Mouse (Mus musculus): ENCODE results near the gene Fam71f1. TPM values are rescaled to one million over a fixed set of nuclear protein-coding genes. Genes with fewer than 3 reads are reported as not detected.

The Fam71f1 gene
- polyA plus RNA-seq, 1 experiment from 2014 or later, result 0.15 TPM

- WGBS, result 74% methylated on average over 7 of the region's 7 CpGs
- no peak for ATAC-seq (ENCODE audit: insufficient number of reproducible peaks, insufficient read depth, low FRiP score, low read depth)
- no peak overlapping the region for H3K9ac ChIP-seq (ENCODE audit: low read length)
These were observed 32.1 kb upstream of the Fam71f1 start for GRCm38 (mm10) chr6:29286870-29287269.

GRCm38 (mm10) chr6:29287481-29287880 is 31.5 kb upstream of the Fam71f1 start:
- H3K36me3 ChIP-seq (ENCODE audit: control insufficient read depth, insufficient read depth, low read length), result no peaks in the 10 kb centered on the region
- no peaks in the 10 kb centered on the region for H3K9me3 ChIP-seq (ENCODE audit: control insufficient read depth, low read length)
- no peak overlapping the region for H3K27ac ChIP-seq (replicated peaks in 1 of 2; ENCODE audit: control insufficient read depth in 1 of 2, insufficient read depth in 1 of 2, low read depth in 2 of 2, low read length in 2 of 2)
- no peaks in the 10 kb centered on the region for H3K4me1 ChIP-seq (ENCODE audit: control insufficient read depth in 2 of 2, insufficient read depth in 2 of 2, low read length in 2 of 2)
- H3K4me2 ChIP-seq (ENCODE audit: low read length), result no peak overlapping the region
- H3K4me3 ChIP-seq (ENCODE audit: control insufficient read depth in 1 of 2, insufficient read depth in 1 of 2, low read depth in 1 of 2, low read length in 2 of 2), result no peak overlapping the region
- H3K27me3 ChIP-seq (ENCODE audit: control insufficient read depth, insufficient read depth, low read length), result no peaks in the 10 kb centered on the region; the same call in 1 of the 2 replicates
- H3K9ac ChIP-seq (ENCODE audit: low read length), result no peak overlapping the region
- ATAC-seq (ENCODE audit: insufficient number of reproducible peaks, insufficient read depth, low FRiP score, low read depth), result no peak
- 52% methylated on average over 6 of the region's 6 CpGs for WGBS

More at GRCm38 (mm10) chr6:29286870-29287269, 32.1 kb upstream of the Fam71f1 start:
- no peaks in the 10 kb centered on the region for H3K9me3 ChIP-seq (ENCODE audit: control insufficient read depth, low read length)
- no peak overlapping the region for H3K4me2 ChIP-seq (ENCODE audit: low read length)
- H3K4me3 ChIP-seq (ENCODE audit: control insufficient read depth in 1 of 2, insufficient read depth in 1 of 2, low read depth in 1 of 2, low read length in 2 of 2), result no peak overlapping the region
- no peaks in the 10 kb centered on the region for H3K36me3 ChIP-seq (ENCODE audit: control insufficient read depth, insufficient read depth, low read length)
- no peaks in the 10 kb centered on the region; the same call in 1 of the 2 replicates for H3K27me3 ChIP-seq (ENCODE audit: control insufficient read depth, insufficient read depth, low read length)
- H3K27ac ChIP-seq (replicated peaks in 1 of 2; ENCODE audit: control insufficient read depth in 1 of 2, insufficient read depth in 1 of 2, low read depth in 2 of 2, low read length in 2 of 2), result no peak overlapping the region
- no peaks in the 10 kb centered on the region for H3K4me1 ChIP-seq (ENCODE audit: control insufficient read depth in 2 of 2, insufficient read depth in 2 of 2, low read length in 2 of 2)

- Histone ChIP-seq H3K4me2 (ENCODE audit: low read length) (no peak overlapping the region), H3K9me3 (ENCODE audit: control insufficient read depth, low read length) (no peaks in the 10 kb centered on the region), H3K9ac (ENCODE audit: low read length) (no peak overlapping the region), H3K4me1 (ENCODE audit: control insufficient read depth in 2 of 2, insufficient read depth in 2 of 2, low read length in 2 of 2) (no peaks in the 10 kb centered on the region), H3K27me3 (ENCODE audit: control insufficient read depth, insufficient read depth, low read length) (no peaks in the 10 kb centered on the region; the same call in 1 of the 2 replicates), H3K36me3 (ENCODE audit: control insufficient read depth, insufficient read depth, low read length) (no peaks in the 10 kb centered on the region), H3K27ac (replicated peaks in 1 of 2; ENCODE audit: control insufficient read depth in 1 of 2, insufficient read depth in 1 of 2, low read depth in 2 of 2, low read length in 2 of 2) (no peak overlapping the region), H3K4me3 (ENCODE audit: control insufficient read depth in 1 of 2, insufficient read depth in 1 of 2, low read depth in 1 of 2, low read length in 2 of 2) (no peak overlapping the region)
- no peak for ATAC-seq (ENCODE audit: insufficient number of reproducible peaks, insufficient read depth, low FRiP score, low read depth)
- WGBS, result 68% methylated on average over 5 of the region's 5 CpGs
These were observed 31.0 kb upstream of the Fam71f1 start for GRCm38 (mm10) chr6:29287944-29288343.

- Histone ChIP-seq H3K27me3 (ENCODE audit: control insufficient read depth, insufficient read depth, low read length) (no peaks in the 10 kb centered on the region; the same call in 1 of the 2 replicates), H3K9ac (ENCODE audit: low read length) (no peak overlapping the region), H3K4me1 (ENCODE audit: control insufficient read depth in 2 of 2, insufficient read depth in 2 of 2, low read length in 2 of 2) (no peaks in the 10 kb centered on the region), H3K4me3 (ENCODE audit: control insufficient read depth in 1 of 2, insufficient read depth in 1 of 2, low read depth in 1 of 2, low read length in 2 of 2) (no peak overlapping the region), H3K9me3 (ENCODE audit: control insufficient read depth, low read length) (no peaks in the 10 kb centered on the region), H3K27ac (replicated peaks in 1 of 2; ENCODE audit: control insufficient read depth in 1 of 2, insufficient read depth in 1 of 2, low read depth in 2 of 2, low read length in 2 of 2) (no peak overlapping the region), H3K36me3 (ENCODE audit: control insufficient read depth, insufficient read depth, low read length) (no peaks in the 10 kb centered on the region), H3K4me2 (ENCODE audit: low read length) (no peak overlapping the region)
- no peak for ATAC-seq (ENCODE audit: insufficient number of reproducible peaks, insufficient read depth, low FRiP score, low read depth)
- 59% methylated on average over 6 of the region's 6 CpGs for WGBS
These were observed 30.3 kb upstream of the Fam71f1 start for GRCm38 (mm10) chr6:29288651-29289050.

- Histone ChIP-seq H3K4me1 (ENCODE audit: control insufficient read depth in 2 of 2, insufficient read depth in 2 of 2, low read length in 2 of 2) (no peaks in the 10 kb centered on the region), H3K9ac (ENCODE audit: low read length) (no peak overlapping the region), H3K4me2 (ENCODE audit: low read length) (no peak overlapping the region), H3K4me3 (ENCODE audit: control insufficient read depth in 1 of 2, insufficient read depth in 1 of 2, low read depth in 1 of 2, low read length in 2 of 2) (no peak overlapping the region), H3K27me3 (ENCODE audit: control insufficient read depth, insufficient read depth, low read length) (no peaks in the 10 kb centered on the region), H3K9me3 (ENCODE audit: control insufficient read depth, low read length) (no peaks in the 10 kb centered on the region), H3K27ac (replicated peaks in 1 of 2; ENCODE audit: control insufficient read depth in 1 of 2, insufficient read depth in 1 of 2, low read depth in 2 of 2, low read length in 2 of 2) (no peak overlapping the region), H3K36me3 (ENCODE audit: control insufficient read depth, insufficient read depth, low read length) (no peaks in the 10 kb centered on the region)
- no peak for ATAC-seq (ENCODE audit: insufficient number of reproducible peaks, insufficient read depth, low FRiP score, low read depth)
- WGBS, result 61% methylated on average over 2 of the region's 2 CpGs
These were observed 19.8 kb upstream of the Fam71f1 start for GRCm38 (mm10) chr6:29299112-29299511.

GRCm38 (mm10) chr6:29303251-29303650 is 15.7 kb upstream of the Fam71f1 start:
- Histone ChIP-seq H3K27ac (replicated peaks in 1 of 2; ENCODE audit: control insufficient read depth in 1 of 2, insufficient read depth in 1 of 2, low read depth in 2 of 2, low read length in 2 of 2) (no peak overlapping the region), H3K9ac (ENCODE audit: low read length) (no peak overlapping the region), H3K36me3 (ENCODE audit: control insufficient read depth, insufficient read depth, low read length) (no peaks in the 10 kb centered on the region), H3K4me3 (ENCODE audit: control insufficient read depth in 1 of 2, insufficient read depth in 1 of 2, low read depth in 1 of 2, low read length in 2 of 2) (no peak overlapping the region), H3K27me3 (ENCODE audit: control insufficient read depth, insufficient read depth, low read length) (no peaks in the 10 kb centered on the region), H3K4me1 (ENCODE audit: control insufficient read depth in 2 of 2, insufficient read depth in 2 of 2, low read length in 2 of 2) (no peaks in the 10 kb centered on the region), H3K9me3 (ENCODE audit: control insufficient read depth, low read length) (peaks cover 4% of the 10 kb centered on the region; the same call in 1 of the 2 replicates), H3K4me2 (ENCODE audit: low read length) (no peak overlapping the region)
- no peak for ATAC-seq (ENCODE audit: insufficient number of reproducible peaks, insufficient read depth, low FRiP score, low read depth)

- Histone ChIP-seq H3K27ac (replicated peaks in 1 of 2; ENCODE audit: control insufficient read depth in 1 of 2, insufficient read depth in 1 of 2, low read depth in 2 of 2, low read length in 2 of 2) (no peak overlapping the region), H3K36me3 (ENCODE audit: control insufficient read depth, insufficient read depth, low read length) (no peaks in the 10 kb centered on the region), H3K4me3 (ENCODE audit: control insufficient read depth in 1 of 2, insufficient read depth in 1 of 2, low read depth in 1 of 2, low read length in 2 of 2) (no peak overlapping the region), H3K4me1 (ENCODE audit: control insufficient read depth in 2 of 2, insufficient read depth in 2 of 2, low read length in 2 of 2) (no peaks in the 10 kb centered on the region), H3K27me3 (ENCODE audit: control insufficient read depth, insufficient read depth, low read length) (no peaks in the 10 kb centered on the region), H3K9me3 (ENCODE audit: control insufficient read depth, low read length) (peaks cover 4% of the 10 kb centered on the region; the same call in 1 of the 2 replicates), H3K9ac (ENCODE audit: low read length) (no peak overlapping the region), H3K4me2 (ENCODE audit: low read length) (no peak overlapping the region)
- WGBS, result 40% methylated on average over 5 of the region's 5 CpGs
- no peak for ATAC-seq (ENCODE audit: insufficient number of reproducible peaks, insufficient read depth, low FRiP score, low read depth)
These were observed 15.2 kb upstream of the Fam71f1 start for GRCm38 (mm10) chr6:29303726-29304125.

- WGBS, result 77% methylated on average over 4 of the region's 4 CpGs
- no peaks in the 10 kb centered on the region for H3K36me3 ChIP-seq (ENCODE audit: control insufficient read depth, insufficient read depth, low read length)
- no peaks in the 10 kb centered on the region for H3K27me3 ChIP-seq (ENCODE audit: control insufficient read depth, insufficient read depth, low read length)
- no peak overlapping the region for H3K27ac ChIP-seq (replicated peaks in 1 of 2; ENCODE audit: control insufficient read depth in 1 of 2, insufficient read depth in 1 of 2, low read depth in 2 of 2, low read length in 2 of 2)
- peaks cover 7% of the 10 kb centered on the region; the same call in 1 of the 2 replicates for H3K9me3 ChIP-seq (ENCODE audit: control insufficient read depth, low read length)
- no peak overlapping the region for H3K9ac ChIP-seq (ENCODE audit: low read length)
- no peak overlapping the region for H3K4me2 ChIP-seq (ENCODE audit: low read length)
- no peaks in the 10 kb centered on the region for H3K4me1 ChIP-seq (ENCODE audit: control insufficient read depth in 2 of 2, insufficient read depth in 2 of 2, low read length in 2 of 2)
- no peak for ATAC-seq (ENCODE audit: insufficient number of reproducible peaks, insufficient read depth, low FRiP score, low read depth)
- no peak overlapping the region for H3K4me3 ChIP-seq (ENCODE audit: control insufficient read depth in 1 of 2, insufficient read depth in 1 of 2, low read depth in 1 of 2, low read length in 2 of 2)
These were observed 13.5 kb upstream of the Fam71f1 start for GRCm38 (mm10) chr6:29305462-29305861.
